Mouse (Mus musculus) hindbrain, postnatal 0 days (tissue): ENCODE data around the gene Cdkn3. TPM values are rescaled to one million over a fixed set of nuclear protein-coding genes. Genes with fewer than 3 reads are reported as not detected.

Source experiments
- ATAC-seq: fragments of 200-750 bp; cut with Nextera tagmentation; 2 replicates; pipeline ENCODE4 v1.8.0; 2017; ENCODE audit warnings: mild to moderate bottlenecking, moderate TSS enrichment, moderate library complexity
- DNase-seq: peaks from one replicate; pipeline ENCODE4 v3.0.0-alpha.2; 2015; ENCODE audit warnings: low spot score
- H3K27ac ChIP-seq: fragments of 300-500 bp; sonication (generic); 2 replicates; pipeline ENCODE4 v1.5.1; 2014; ENCODE audit warnings: mild to moderate bottlenecking
- H3K27me3 ChIP-seq: fragments of 300-500 bp; sonication (generic); 2 replicates; pipeline ENCODE4 v1.6.1; 2014; ENCODE audit warnings: low read length, mixed read lengths; ENCODE audit not compliant: insufficient read depth
- H3K36me3 ChIP-seq: fragments of 300-500 bp; sonication (generic); 2 replicates; pipeline ENCODE4 v1.6.1; 2014; ENCODE audit warnings: low read length, mixed read lengths; ENCODE audit not compliant: insufficient read depth
- H3K4me1 ChIP-seq: fragments of 300-500 bp; sonication (generic); 2 replicates; pipeline ENCODE4 v1.6.1; 2014; ENCODE audit warnings: antibody characterized with exemption, low read length, mixed read lengths; ENCODE audit not compliant: insufficient read depth
- H3K4me2 ChIP-seq: fragments of 300-500 bp; sonication (generic); 2 replicates; pipeline ENCODE4 v1.6.1; 2014; ENCODE audit warnings: low read depth, mild to moderate bottlenecking, low read length, moderate library complexity, mixed read lengths
- H3K4me3 ChIP-seq: fragments of 300-500 bp; sonication (generic); 2 replicates; pipeline ENCODE4 v1.5.1; 2014; ENCODE audit warnings: low read length
- H3K9ac ChIP-seq: fragments of 300-500 bp; sonication (generic); replicated peaks from 2 replicates; pipeline ENCODE4 v1.6.1; 2014; ENCODE audit warnings: mild to moderate bottlenecking, low read length, moderate library complexity, mixed read lengths
- H3K9me3 ChIP-seq: fragments of 300-500 bp; sonication (generic); 2 replicates; pipeline ENCODE4 v1.6.1; 2016; ENCODE audit warnings: low read length, mixed read lengths
- CTCF ChIP-seq: IDR thresholded peaks from 2 replicates; pipeline ENCODE4 v1.5.1; 2016; ENCODE audit warnings: antibody characterized with exemption, control low read depth, low read depth
- WGBS: fragments of 180-500 bp; shearing (Covaris S2); extraction: QIAGEN DNeasy Blood & Tissue Kit; methylation state at CpG from one replicate; pipeline ENCODE4 v1.1.7; 2014; 5-methylcytosine and 5-hydroxymethylcytosine counted together
- polyA plus RNA-seq: library from polyadenylated mRNA; unstranded; fragments of >200 nt; fragmentation: Nextera tagmentation; extraction: Ambion mirVana; gene quantifications from 2 replicates; pipeline ENCODE4 v1.2.1, GENCODE M21; 2015
- total RNA-seq: library from RNA; depleted of rRNA; stranded (reverse); fragments of >200 nt; gene quantifications from 2 replicates; pipeline ENCODE4 v1.2.3, GENCODE M21; 2014

Cdkn3 gene
- total and polyA plus RNA-seq, 2 experiments from 2014 or later = 1.2 to 10.8 TPM

- DNase-seq (no peak), ATAC-seq (no peak)
- H3K4me3 ChIP-seq = peak overlapping the region; percentile 92
- H3K27me3 ChIP-seq = no peaks in the 10 kb centered on the region
- peaks cover 7% of the 10 kb centered on the region for H3K4me1 ChIP-seq
- peak overlapping the region; percentile 99; the same call in 1 of the 2 replicates for H3K27ac ChIP-seq
- H3K36me3 ChIP-seq = no peaks in the 10 kb centered on the region
- H3K9ac ChIP-seq = peak overlapping the region; percentile 19; the same call in 1 of the 2 replicates
- 27% methylated on average over 8 of the region's 8 CpGs for WGBS
- no peaks in the 10 kb centered on the region for H3K9me3 ChIP-seq
- peak overlapping the region; percentile 75 for H3K4me2 ChIP-seq
- TF ChIP-seq CTCF = no peak
These were observed 28.2 kb downstream of the Cdkn3 start for GRCm38 (mm10) chr14:46788505-46788901.

- no peak for ATAC-seq
- no peaks in the 10 kb centered on the region for H3K9me3 ChIP-seq
- H3K4me3 ChIP-seq = no peak overlapping the region
- no peaks in the 10 kb centered on the region for H3K36me3 ChIP-seq
- H3K4me1 ChIP-seq = peaks cover 7% of the 10 kb centered on the region
- H3K27me3 ChIP-seq = no peaks in the 10 kb centered on the region
- 69% methylated on average over 4 of the region's 4 CpGs for WGBS
- H3K27ac ChIP-seq = no peak overlapping the region
- TF ChIP-seq CTCF = peak; percentile 52
- no peak for DNase-seq
- H3K4me2 ChIP-seq = no peak overlapping the region
- H3K9ac ChIP-seq = no peak overlapping the region
These were observed 30.0 kb downstream of the Cdkn3 start for GRCm38 (mm10) chr14:46790303-46790702.

GRCm38 (mm10) chr14:46790723-46791122 is 30.4 kb downstream of the Cdkn3 start:
- no peak for DNase-seq
- no peaks in the 10 kb centered on the region for H3K9me3 ChIP-seq
- H3K9ac ChIP-seq = no peak overlapping the region
- no peak for ATAC-seq
- H3K36me3 ChIP-seq = no peaks in the 10 kb centered on the region
- no peak overlapping the region for H3K4me3 ChIP-seq
- no peak overlapping the region for H3K27ac ChIP-seq
- WGBS = 92% methylated on average over 6 of the region's 6 CpGs
- no peak overlapping the region for H3K4me2 ChIP-seq
- no peak for TF ChIP-seq CTCF
- H3K4me1 ChIP-seq = peaks cover 7% of the 10 kb centered on the region
- no peaks in the 10 kb centered on the region for H3K27me3 ChIP-seq

GRCm38 (mm10) chr14:46794157-46794556 is 33.8 kb downstream of the Cdkn3 start:
- no peaks in the 10 kb centered on the region for H3K27me3 ChIP-seq
- no peak for TF ChIP-seq CTCF
- H3K4me3 ChIP-seq = no peak overlapping the region
- no peaks in the 10 kb centered on the region for H3K36me3 ChIP-seq
- ATAC-seq = no peak
- DNase-seq = no peak
- no peak overlapping the region for H3K4me2 ChIP-seq
- no peak overlapping the region for H3K9ac ChIP-seq
- WGBS = 87% methylated on average over 5 of the region's 5 CpGs
- no peak overlapping the region for H3K27ac ChIP-seq
- no peaks in the 10 kb centered on the region for H3K4me1 ChIP-seq
- H3K9me3 ChIP-seq = no peaks in the 10 kb centered on the region

- Histone ChIP-seq H3K4me3 (no peak overlapping the region), H3K36me3 (no peaks in the 10 kb centered on the region; the same call in 1 of the 2 replicates), H3K4me2 (no peak overlapping the region), H3K4me1 (no peaks in the 10 kb centered on the region), H3K9me3 (no peaks in the 10 kb centered on the region), H3K27ac (no peak overlapping the region), H3K9ac (no peak overlapping the region), H3K27me3 (no peaks in the 10 kb centered on the region)
- no peak for TF ChIP-seq CTCF
- DNase-seq (no peak), ATAC-seq (no peak)
- 87% methylated on average over 3 of the region's 3 CpGs for WGBS
These were observed 40.5 kb downstream of the Cdkn3 start for GRCm38 (mm10) chr14:46800684-46801345.

- WGBS = 92% methylated on average over 4 of the region's 4 CpGs
- Histone ChIP-seq H3K4me3 (no peak overlapping the region), H3K9ac (no peak overlapping the region), H3K4me2 (no peak overlapping the region), H3K27me3 (no peaks in the 10 kb centered on the region), H3K36me3 (peaks cover 5% of the 10 kb centered on the region; the same call in 1 of the 2 replicates), H3K27ac (no peak overlapping the region), H3K4me1 (no peaks in the 10 kb centered on the region), H3K9me3 (no peaks in the 10 kb centered on the region)
- TF ChIP-seq CTCF = no peak
- no peak for DNase-seq
- no peak for ATAC-seq
These were observed 42.9 kb downstream of the Cdkn3 start for GRCm38 (mm10) chr14:46803259-46803658.

GRCm38 (mm10) chr14:46803791-46804190 is 43.5 kb downstream of the Cdkn3 start:
- Histone ChIP-seq H3K4me3 (no peak overlapping the region), H3K9ac (no peak overlapping the region), H3K4me1 (no peaks in the 10 kb centered on the region), H3K9me3 (no peaks in the 10 kb centered on the region), H3K27ac (no peak overlapping the region), H3K4me2 (no peak overlapping the region), H3K36me3 (peaks cover 5% of the 10 kb centered on the region; the same call in 1 of the 2 replicates), H3K27me3 (no peaks in the 10 kb centered on the region)
- no peak for DNase-seq
- ATAC-seq = no peak
- no peak for TF ChIP-seq CTCF
- WGBS = 87% methylated on average over 1 of the region's 1 CpGs
